Mouse (Mus musculus) midbrain, embryonic 12.5 days (tissue): ENCODE results near the gene Ubr3. TPM values are rescaled to one million over a fixed set of nuclear protein-coding genes. Genes with fewer than 3 reads are reported as not detected.

Experiments
- ATAC-seq: fragments of 200-750 bp; cut with Nextera tagmentation; 2 replicates; pipeline ENCODE4 v1.8.0; 2017; ENCODE audit warnings: low read depth, moderate TSS enrichment, moderate library complexity; ENCODE audit not compliant: low FRiP score
- H3K27ac ChIP-seq: fragments of 300-500 bp; sonication (generic); replicated peaks from 2 replicates; pipeline ENCODE4 v1.5.1; 2016; ENCODE audit warnings: mild to moderate bottlenecking
- H3K27me3 ChIP-seq: fragments of 300-500 bp; sonication (generic); 2 replicates; pipeline ENCODE4 v1.6.1; 2016; ENCODE audit warnings: mild to moderate bottlenecking
- H3K36me3 ChIP-seq: fragments of 300-500 bp; sonication (generic); 2 replicates; pipeline ENCODE4 v1.6.1; 2016
- H3K4me1 ChIP-seq: fragments of 300-500 bp; sonication (generic); 2 replicates; pipeline ENCODE4 v1.6.1; 2016
- H3K4me2 ChIP-seq: fragments of 300-500 bp; sonication (generic); replicated peaks from 2 replicates; pipeline ENCODE4 v1.6.1; 2016; ENCODE audit warnings: mild to moderate bottlenecking, moderate library complexity
- H3K4me3 ChIP-seq: fragments of 300-500 bp; sonication (generic); 2 replicates; pipeline ENCODE4 v1.5.1; 2016; ENCODE audit warnings: mild to moderate bottlenecking
- H3K9ac ChIP-seq: fragments of 300-500 bp; sonication (generic); replicated peaks from 2 replicates; pipeline ENCODE4 v1.6.1; 2016; ENCODE audit warnings: mild to moderate bottlenecking, moderate library complexity
- H3K9me3 ChIP-seq: fragments of 300-500 bp; sonication (generic); 2 replicates; pipeline ENCODE4 v1.6.1; 2016; ENCODE audit warnings: mild to moderate bottlenecking
- WGBS: fragments of 180-500 bp; shearing (Covaris S2); methylation state at CpG from one replicate; pipeline ENCODE4 v1.1.7; 2016; 5-methylcytosine and 5-hydroxymethylcytosine counted together
- polyA plus RNA-seq: library from polyadenylated mRNA; unstranded; fragments of >200 nt; fragmentation: Nextera tagmentation; extraction: Ambion mirVana; gene quantifications from 2 replicates; pipeline ENCODE4 v1.2.1, GENCODE M21; 2016

Gene Ubr3
- polyA plus RNA-seq, 1 experiment from 2014 or later = 24.8 TPM

GRCm38 (mm10) chr2:70037221-70037620 lies 140.2 kb downstream of the Ubr3 start:
- Histone ChIP-seq H3K9me3 (no peaks in the 10 kb centered on the region), H3K4me1 (peaks cover 9% of the 10 kb centered on the region), H3K36me3 (no peaks in the 10 kb centered on the region), H3K27me3 (no peaks in the 10 kb centered on the region), H3K4me2 (no peak overlapping the region), H3K9ac (no peak overlapping the region), H3K27ac (no peak overlapping the region), H3K4me3 (no peak overlapping the region)
- ATAC-seq = no peak
- 82% methylated on average over 8 of the region's 8 CpGs for WGBS

GRCm38 (mm10) chr2:70038752-70039151 lies 141.7 kb downstream of the Ubr3 start, which contains the start of gene Myo3b:
Gene Myo3b, plus strand, starts transcription at chr2:70039126.
- no peak within 1 kb of the TSS for H3K9ac ChIP-seq
- WGBS = 24% methylated on average over 7 of the region's 7 CpGs
- H3K27me3 ChIP-seq = no peaks in the 10 kb centered on the region
- H3K9me3 ChIP-seq = no peaks in the 10 kb centered on the region
- H3K4me1 ChIP-seq = peaks cover 9% of the 10 kb centered on the region
- ATAC-seq = no peak
- H3K27ac ChIP-seq = no peak within 1 kb of the TSS
- H3K36me3 ChIP-seq = no peaks in the 10 kb centered on the region
- H3K4me2 ChIP-seq = peak within 1 kb of the TSS; percentile 23
- H3K4me3 ChIP-seq = no peak within 1 kb of the TSS

GRCm38 (mm10) chr2:70044466-70044865 lies 147.4 kb downstream of the Ubr3 start:
- 23% methylated on average over 6 of the region's 6 CpGs for WGBS
- no peak overlapping the region for H3K4me2 ChIP-seq
- no peak overlapping the region for H3K27ac ChIP-seq
- H3K36me3 ChIP-seq = no peaks in the 10 kb centered on the region
- H3K27me3 ChIP-seq = no peaks in the 10 kb centered on the region
- ATAC-seq = no peak; the same call in 1 of the 2 replicates
- H3K9ac ChIP-seq = no peak overlapping the region
- no peak overlapping the region for H3K4me3 ChIP-seq
- no peaks in the 10 kb centered on the region for H3K9me3 ChIP-seq
- peaks cover 7% of the 10 kb centered on the region; the same call in 1 of the 2 replicates for H3K4me1 ChIP-seq

GRCm38 (mm10) chr2:70047868-70048267 lies 150.8 kb downstream of the Ubr3 start:
- Histone ChIP-seq H3K4me1 (peaks cover 7% of the 10 kb centered on the region; the same call in 1 of the 2 replicates), H3K9ac (no peak overlapping the region), H3K36me3 (no peaks in the 10 kb centered on the region), H3K4me3 (no peak overlapping the region), H3K4me2 (no peak overlapping the region), H3K27ac (no peak overlapping the region), H3K27me3 (no peaks in the 10 kb centered on the region), H3K9me3 (no peaks in the 10 kb centered on the region)
- WGBS = 91% methylated on average over 11 of the region's 11 CpGs
- ATAC-seq = no peak

- Histone ChIP-seq H3K9me3 (no peaks in the 10 kb centered on the region), H3K9ac (no peak overlapping the region), H3K4me2 (no peak overlapping the region), H3K4me1 (peaks cover 10% of the 10 kb centered on the region; the same call in 1 of the 2 replicates), H3K27ac (no peak overlapping the region), H3K4me3 (no peak overlapping the region), H3K27me3 (no peaks in the 10 kb centered on the region), H3K36me3 (no peaks in the 10 kb centered on the region)
- no peak for ATAC-seq
- WGBS = 76% methylated on average over 9 of the region's 9 CpGs
These were observed 156.8 kb downstream of the Ubr3 start for GRCm38 (mm10) chr2:70053803-70054202.

GRCm38 (mm10) chr2:70058201-70058600 lies 161.2 kb downstream of the Ubr3 start:
- H3K4me1 ChIP-seq = peaks cover 17% of the 10 kb centered on the region
- no peak overlapping the region for H3K27ac ChIP-seq
- no peak overlapping the region for H3K9ac ChIP-seq
- no peaks in the 10 kb centered on the region for H3K9me3 ChIP-seq
- WGBS = 86% methylated on average over 4 of the region's 4 CpGs
- H3K4me3 ChIP-seq = no peak overlapping the region
- H3K27me3 ChIP-seq = no peaks in the 10 kb centered on the region
- H3K36me3 ChIP-seq = no peaks in the 10 kb centered on the region
- no peak overlapping the region for H3K4me2 ChIP-seq
- ATAC-seq = no peak

GRCm38 (mm10) chr2:70060359-70061345 lies 163.6 kb downstream of the Ubr3 start:
- Histone ChIP-seq H3K9ac (no peak overlapping the region), H3K27me3 (no peaks in the 10 kb centered on the region), H3K4me3 (no peak overlapping the region), H3K4me1 (peaks cover 12% of the 10 kb centered on the region), H3K36me3 (no peaks in the 10 kb centered on the region), H3K9me3 (no peaks in the 10 kb centered on the region), H3K4me2 (no peak overlapping the region), H3K27ac (peak overlapping the region; percentile 57)
- 0 out of 2 replicates have a peak, but pooled peaks have one; percentile 52 for ATAC-seq
- 43% methylated on average over 11 of the region's 11 CpGs for WGBS

GRCm38 (mm10) chr2:70065116-70065515 lies 168.1 kb downstream of the Ubr3 start:
- H3K4me2 ChIP-seq = no peak overlapping the region
- peaks cover 25% of the 10 kb centered on the region for H3K4me1 ChIP-seq
- no peak overlapping the region for H3K4me3 ChIP-seq
- no peak for ATAC-seq
- H3K27ac ChIP-seq = no peak overlapping the region
- H3K9ac ChIP-seq = no peak overlapping the region
- H3K9me3 ChIP-seq = no peaks in the 10 kb centered on the region
- H3K36me3 ChIP-seq = no peaks in the 10 kb centered on the region
- 91% methylated on average over 6 of the region's 6 CpGs for WGBS
- no peaks in the 10 kb centered on the region for H3K27me3 ChIP-seq

GRCm38 (mm10) chr2:70065729-70066300 lies 168.8 kb downstream of the Ubr3 start:
- Histone ChIP-seq H3K27me3 (no peaks in the 10 kb centered on the region), H3K4me1 (peaks cover 19% of the 10 kb centered on the region), H3K27ac (0 out of 2 replicates have a peak overlapping the region, but pooled peaks have one; percentile 17), H3K4me2 (no peak overlapping the region), H3K9me3 (no peaks in the 10 kb centered on the region), H3K36me3 (no peaks in the 10 kb centered on the region), H3K9ac (no peak overlapping the region), H3K4me3 (no peak overlapping the region)
- no peak for ATAC-seq
- 42% methylated on average over 7 of the region's 7 CpGs for WGBS

GRCm38 (mm10) chr2:70066338-70067022 lies 169.4 kb downstream of the Ubr3 start:
- 76% methylated on average over 6 of the region's 6 CpGs for WGBS
- no peak for ATAC-seq
- no peak overlapping the region for H3K27ac ChIP-seq
- no peaks in the 10 kb centered on the region for H3K9me3 ChIP-seq
- no peak overlapping the region for H3K9ac ChIP-seq
- H3K27me3 ChIP-seq = no peaks in the 10 kb centered on the region
- peaks cover 18% of the 10 kb centered on the region for H3K4me1 ChIP-seq
- H3K4me2 ChIP-seq = no peak overlapping the region
- no peaks in the 10 kb centered on the region for H3K36me3 ChIP-seq
- H3K4me3 ChIP-seq = no peak overlapping the region

GRCm38 (mm10) chr2:70069861-70070260 lies 172.8 kb downstream of the Ubr3 start:
- Histone ChIP-seq H3K36me3 (no peaks in the 10 kb centered on the region), H3K4me2 (no peak overlapping the region), H3K9me3 (no peaks in the 10 kb centered on the region), H3K4me3 (no peak overlapping the region), H3K27me3 (no peaks in the 10 kb centered on the region), H3K4me1 (peaks cover 18% of the 10 kb centered on the region), H3K27ac (no peak overlapping the region), H3K9ac (no peak overlapping the region)
- no peak for ATAC-seq
- WGBS = 87% methylated on average over 5 of the region's 5 CpGs
